Mouse (Mus musculus) neural tube, embryonic 11.5 days (tissue): ENCODE data around the gene Hist1h2br. TPM values are rescaled to one million over a fixed set of nuclear protein-coding genes. Genes with fewer than 3 reads are reported as not detected.
"Not testable (repeated sequence)": the region's sequence is repeated elsewhere in the genome, so short reads cannot be mapped to it uniquely, and the experiment has no call there.

Experiments
- ATAC-seq: fragments of 200-750 bp; cut with Nextera tagmentation; 2 replicates; pipeline ENCODE4 v1.8.0; 2017; ENCODE audit warnings: moderate number of reproducible peaks, mild to moderate bottlenecking, moderate TSS enrichment, moderate library complexity; ENCODE audit not compliant: insufficient read depth, low FRiP score, low TSS enrichment
- DNase-seq: peaks from one replicate; pipeline ENCODE4 v3.0.0-alpha.2; 2015; ENCODE audit warnings: low spot score
- H3K27ac ChIP-seq: fragments of 300-500 bp; sonication (generic); 2 replicates; pipeline ENCODE4 v1.5.1; 2014; ENCODE audit warnings: low read depth, mild to moderate bottlenecking, low read length
- H3K27me3 ChIP-seq: fragments of 300-500 bp; sonication (generic); 2 replicates; pipeline ENCODE4 v1.6.1; 2014; ENCODE audit warnings: mild to moderate bottlenecking, low read length, mixed read lengths; ENCODE audit not compliant: control insufficient read depth, insufficient read depth
- H3K36me3 ChIP-seq: fragments of 300-500 bp; sonication (generic); 2 replicates; pipeline ENCODE4 v1.6.1; 2014; ENCODE audit warnings: mild to moderate bottlenecking, low read length, moderate library complexity, mixed read lengths; ENCODE audit not compliant: control insufficient read depth, insufficient read depth
- H3K4me1 ChIP-seq: fragments of 300-500 bp; sonication (generic); 2 replicates; pipeline ENCODE4 v1.6.1; 2014; ENCODE audit warnings: low read length, mixed read lengths; ENCODE audit not compliant: control insufficient read depth, insufficient read depth
- H3K4me2 ChIP-seq: fragments of 300-500 bp; sonication (generic); 2 replicates; pipeline ENCODE4 v1.6.1; 2014; ENCODE audit warnings: low read depth, mild to moderate bottlenecking, moderate library complexity
- H3K4me3 ChIP-seq: fragments of 300-500 bp; sonication (generic); 2 replicates; pipeline ENCODE4 v1.5.1; 2014; ENCODE audit warnings: low read depth, low read length
- H3K9ac ChIP-seq: fragments of 300-500 bp; sonication (generic); 2 replicates; pipeline ENCODE4 v1.6.1; 2014; ENCODE audit warnings: mild to moderate bottlenecking, low read length
- H3K9me3 ChIP-seq: fragments of 300-500 bp; sonication (generic); 2 replicates; pipeline ENCODE4 v1.6.1; 2016; ENCODE audit warnings: low read length; ENCODE audit not compliant: control insufficient read depth
- WGBS: fragments of 180-500 bp; shearing (Covaris S2); extraction: QIAGEN DNeasy Blood & Tissue Kit; methylation state at CpG from one replicate; pipeline ENCODE4 v1.1.7; 2014; 5-methylcytosine and 5-hydroxymethylcytosine counted together
- polyA plus RNA-seq: library from polyadenylated mRNA; unstranded; fragments of >200 nt; fragmentation: Nextera tagmentation; extraction: Ambion mirVana; gene quantifications from 2 replicates; pipeline ENCODE4 v1.2.1, GENCODE M21; 2014

Gene Hist1h2br
- polyA plus RNA-seq, 1 experiment from 2014 or later: 20.0 TPM

GRCm38 (mm10) chr13:21795584-21795983 lies 38.0 kb upstream of the Hist1h2br start:
- Histone ChIP-seq H3K9ac (no peak overlapping the region), H3K36me3 (no peaks in the 10 kb centered on the region), H3K9me3 (no peaks in the 10 kb centered on the region), H3K4me2 (no peak overlapping the region), H3K4me1 (peaks cover 5% of the 10 kb centered on the region; the same call in 1 of the 2 replicates), H3K27me3 (no peaks in the 10 kb centered on the region), H3K27ac (no peak overlapping the region), H3K4me3 (no peak overlapping the region)
- DNase-seq (peak; percentile 4), ATAC-seq (no peak)
- WGBS: 93% methylated on average over 7 of the region's 7 CpGs

GRCm38 (mm10) chr13:21797163-21797562 lies 36.4 kb upstream of the Hist1h2br start:
- not testable (repeated sequence) for H3K27ac ChIP-seq, H3K4me1 ChIP-seq, H3K36me3 ChIP-seq, ATAC-seq, DNase-seq, H3K27me3 ChIP-seq, H3K9me3 ChIP-seq, H3K4me2 ChIP-seq, H3K4me3 ChIP-seq, H3K9ac ChIP-seq

GRCm38 (mm10) chr13:21803058-21803457 lies 30.5 kb upstream of the Hist1h2br start:
- H3K4me1 ChIP-seq, H3K27ac ChIP-seq, H3K9me3 ChIP-seq, H3K4me2 ChIP-seq, H3K9ac ChIP-seq, H3K36me3 ChIP-seq, H3K4me3 ChIP-seq, DNase-seq, H3K27me3 ChIP-seq: not testable (repeated sequence)
- WGBS: no CpG with 5 or more reads among the region's 4 CpGs
- ATAC-seq: peak; percentile 74; the same call in 1 of the 2 replicates

GRCm38 (mm10) chr13:21810073-21810472 lies 23.5 kb upstream of the Hist1h2br start, which contains the start of the genes Hist1h2bq and Hist1h2ao:
TSS of gene Hist1h2bq (minus strand) at chr13:21810197.
TSS of gene Hist1h2ao (plus strand) at chr13:21810465.
- H3K36me3 ChIP-seq, H3K4me3 ChIP-seq, DNase-seq, H3K27ac ChIP-seq, H3K4me1 ChIP-seq, H3K9ac ChIP-seq, H3K27me3 ChIP-seq, H3K4me2 ChIP-seq, H3K9me3 ChIP-seq: not testable (repeated sequence)
- no CpG with 5 or more reads among the region's 23 CpGs for WGBS
- peak; percentile 97 for ATAC-seq

DNA sequence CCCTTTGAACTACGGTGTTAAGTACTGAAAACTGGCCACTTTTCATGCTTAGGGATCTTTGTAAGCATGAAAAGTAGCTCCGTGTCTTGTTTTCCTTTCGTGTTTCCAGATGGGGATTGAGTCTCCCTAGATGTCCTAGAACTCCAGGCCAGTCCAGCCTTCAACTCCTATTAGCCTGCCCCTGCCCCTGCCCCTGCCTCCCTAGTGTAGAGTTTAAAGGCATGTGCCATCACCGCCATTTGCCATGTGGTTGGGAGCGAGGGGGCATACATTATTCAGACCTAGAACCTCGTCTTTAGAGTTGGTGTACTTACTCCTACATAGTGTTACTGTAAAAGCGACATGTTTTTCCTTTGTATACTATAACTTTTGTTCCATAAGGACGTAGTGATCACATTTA lies 22.5 kb upstream of the Hist1h2br start:
- not testable (repeated sequence) for DNase-seq, H3K4me3 ChIP-seq, H3K27ac ChIP-seq, H3K36me3 ChIP-seq, H3K27me3 ChIP-seq, H3K9ac ChIP-seq, H3K4me2 ChIP-seq, H3K4me1 ChIP-seq, H3K9me3 ChIP-seq
- peak; percentile 40 for ATAC-seq
- no CpG with 5 or more reads among the region's 8 CpGs for WGBS

- H3K4me1 ChIP-seq, H3K4me3 ChIP-seq, H3K9ac ChIP-seq, H3K36me3 ChIP-seq, H3K27ac ChIP-seq, H3K9me3 ChIP-seq, DNase-seq, H3K27me3 ChIP-seq: not testable (repeated sequence)
- ATAC-seq: peak; percentile 56
- WGBS: no CpG with 5 or more reads among the region's 24 CpGs
- 0 out of 2 replicates have a peak within 1 kb of the TSS, but pooled peaks have one; percentile 28 for H3K4me2 ChIP-seq
Measured at GRCm38 (mm10) chr13:21811539-21811938, 22.0 kb upstream of the Hist1h2br start, which contains the start of gene Hist1h4m. TSS of gene Hist1h4m (plus strand) at chr13:21811746.

GRCm38 (mm10) chr13:21812092-21812491 lies 21.5 kb upstream of the Hist1h2br start:
- not testable (repeated sequence) for H3K27me3 ChIP-seq, H3K9ac ChIP-seq, H3K36me3 ChIP-seq, H3K4me1 ChIP-seq, H3K27ac ChIP-seq, H3K4me3 ChIP-seq, DNase-seq, H3K9me3 ChIP-seq
- ATAC-seq: peak; percentile 40
- H3K4me2 ChIP-seq: 0 out of 2 replicates have a peak overlapping the region, but pooled peaks have one; percentile 28
- WGBS: 0% methylated on average over 12 of the region's 14 CpGs

GRCm38 (mm10) chr13:21820082-21820890 lies 13.3 kb upstream of the Hist1h2br start:
- 73% methylated on average over 6 of the region's 16 CpGs for WGBS
- H3K4me1 ChIP-seq, DNase-seq, H3K27me3 ChIP-seq, H3K4me3 ChIP-seq, H3K9ac ChIP-seq, H3K27ac ChIP-seq, H3K9me3 ChIP-seq, H3K36me3 ChIP-seq, H3K4me2 ChIP-seq, ATAC-seq: not testable (repeated sequence)

- H3K4me3 ChIP-seq: no peak overlapping the region
- WGBS: 80% methylated on average over 3 of the region's 3 CpGs
- no peaks in the 10 kb centered on the region for H3K27me3 ChIP-seq
- H3K36me3 ChIP-seq: no peaks in the 10 kb centered on the region
- H3K9ac ChIP-seq: no peak overlapping the region
- DNase-seq: no peak
- no peak for ATAC-seq
- no peaks in the 10 kb centered on the region for H3K4me1 ChIP-seq
- H3K27ac ChIP-seq: no peak overlapping the region
- no peak overlapping the region for H3K4me2 ChIP-seq
- no peaks in the 10 kb centered on the region for H3K9me3 ChIP-seq
Measured at GRCm38 (mm10) chr13:21828511-21828910, 5.0 kb upstream of the Hist1h2br start.
